Mouse (Mus musculus) thymus, adult 2 months (tissue): ENCODE data around the gene Rgs6. TPM values are rescaled to one million over a fixed set of nuclear protein-coding genes. Genes with fewer than 3 reads are reported as not detected.

Experiments used
- DNase-seq: peaks from one replicate; pipeline ENCODE4 v3.0.0; 2021
- H3K27ac ChIP-seq: fragments of 200-500 bp; 2 replicates; pipeline ENCODE4 v1.5.1; 2012; ENCODE audit warnings: low read length, control low read depth; ENCODE audit not compliant: control insufficient read depth, insufficient read depth
- H3K27me3 ChIP-seq: fragments of 200-500 bp; 2 replicates; pipeline ENCODE4 v1.6.1; 2012; ENCODE audit warnings: mild to moderate bottlenecking, low read length, moderate library complexity, mixed read lengths; ENCODE audit not compliant: control insufficient read depth, insufficient read depth
- H3K36me3 ChIP-seq: fragments of 200-500 bp; 2 replicates; pipeline ENCODE4 v1.6.1; 2012; ENCODE audit warnings: mild to moderate bottlenecking, low read length, moderate library complexity; ENCODE audit not compliant: control insufficient read depth, insufficient read depth
- H3K4me1 ChIP-seq: fragments of 200-500 bp; replicated peaks from 2 replicates; pipeline ENCODE4 v1.6.1; 2012; ENCODE audit warnings: low read length; ENCODE audit not compliant: control insufficient read depth, insufficient read depth
- H3K4me3 ChIP-seq: fragments of 200-500 bp; 2 replicates; pipeline ENCODE4 v1.5.1; 2012; ENCODE audit warnings: mild to moderate bottlenecking, low read length, control low read depth, moderate library complexity; ENCODE audit not compliant: control insufficient read depth, insufficient read depth
- CTCF ChIP-seq: fragments of 200-500 bp; IDR thresholded peaks from 2 replicates; pipeline ENCODE4 v1.5.1; 2012; ENCODE audit warnings: mild to moderate bottlenecking, control low read depth, low read length, moderate library complexity, borderline replicate concordance; ENCODE audit not compliant: control insufficient read depth, poor library complexity, insufficient read depth; ENCODE audit errors: extremely low read depth
- POLR2A ChIP-seq: fragments of 200-500 bp; IDR thresholded peaks from 2 replicates; pipeline ENCODE4 v1.6.1; 2012; ENCODE audit warnings: mild to moderate bottlenecking, low read length, control low read depth, moderate library complexity; ENCODE audit not compliant: control insufficient read depth, poor library complexity, insufficient read depth; ENCODE audit errors: extremely low read depth
- WGBS: fragments of 180-500 bp; shearing (Covaris S2); methylation state at CpG from one replicate; pipeline ENCODE4 v1.1.7; 2018; 5-methylcytosine and 5-hydroxymethylcytosine counted together
- polyA plus RNA-seq: library from polyadenylated mRNA; depleted of rRNA; stranded (reverse); fragments of >200 nt; gene quantifications from 2 replicates; pipeline ENCODE4 v1.2.3, GENCODE M21; 2012

Rgs6 gene
- polyA plus RNA-seq, 1 experiment: 0.46 TPM

GRCm38 (mm10) chr12:83043980-83044620 lies 456.0 kb downstream of the Rgs6 start:
- TF ChIP-seq POLR2A: no peak
- TF ChIP-seq CTCF: no peak
- no peaks in the 10 kb centered on the region for H3K27me3 ChIP-seq
- WGBS: 93% methylated on average over 6 of the region's 6 CpGs
- H3K4me3 ChIP-seq: no peak overlapping the region
- no peak overlapping the region for H3K27ac ChIP-seq
- H3K36me3 ChIP-seq: no peaks in the 10 kb centered on the region
- H3K4me1 ChIP-seq: no peaks in the 10 kb centered on the region
- DNase-seq: no peak

DNA sequence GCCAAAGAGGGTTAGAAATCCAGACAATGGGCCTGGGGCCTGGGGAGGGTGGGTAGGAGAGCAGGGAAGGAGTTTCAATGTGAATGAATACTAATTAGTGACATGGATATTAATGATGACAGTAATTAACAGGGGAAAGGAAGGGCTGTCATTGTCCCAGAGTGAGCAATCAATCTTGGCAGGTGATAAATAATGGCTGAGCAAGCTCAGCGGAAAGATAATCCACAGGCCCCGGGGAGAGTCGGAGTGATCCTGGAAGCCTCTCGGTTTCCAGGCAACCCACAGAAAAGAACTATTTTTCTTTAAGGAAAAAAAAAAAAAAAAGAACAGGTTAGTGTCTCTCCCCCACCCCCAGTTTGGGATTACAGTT lies 456.5 kb downstream of the Rgs6 start:
- TF ChIP-seq POLR2A (no peak), CTCF (no peak)
- no peak overlapping the region for H3K27ac ChIP-seq
- H3K4me1 ChIP-seq: no peaks in the 10 kb centered on the region
- no peak for DNase-seq
- H3K4me3 ChIP-seq: no peak overlapping the region
- H3K27me3 ChIP-seq: no peaks in the 10 kb centered on the region
- H3K36me3 ChIP-seq: no peaks in the 10 kb centered on the region
- WGBS: 86% methylated on average over 4 of the region's 4 CpGs

- 86% methylated on average over 12 of the region's 12 CpGs for WGBS
- H3K27me3 ChIP-seq: no peaks in the 10 kb centered on the region
- TF ChIP-seq CTCF (no peak), POLR2A (no peak)
These were observed 457.0 kb downstream of the Rgs6 start for GRCm38 (mm10) chr12:83045001-83045531.

GRCm38 (mm10) chr12:83046734-83047133 lies 458.6 kb downstream of the Rgs6 start:
- Histone ChIP-seq H3K27me3 (no peaks in the 10 kb centered on the region), H3K36me3 (no peaks in the 10 kb centered on the region), H3K4me1 (no peaks in the 10 kb centered on the region), H3K27ac (no peak overlapping the region), H3K4me3 (no peak overlapping the region)
- no peak for TF ChIP-seq POLR2A
- TF ChIP-seq CTCF: no peak
- WGBS: 97% methylated on average over 9 of the region's 9 CpGs
- DNase-seq: no peak

More at GRCm38 (mm10) chr12:83045001-83045531, 457.0 kb downstream of the Rgs6 start:
- Histone ChIP-seq H3K4me1 (no peaks in the 10 kb centered on the region), H3K36me3 (no peaks in the 10 kb centered on the region), H3K27ac (no peak overlapping the region), H3K4me3 (no peak overlapping the region)
- DNase-seq: no peak

- no peak for TF ChIP-seq POLR2A
- no peak for TF ChIP-seq CTCF
- no peaks in the 10 kb centered on the region for H3K27me3 ChIP-seq
These were observed 459.6 kb downstream of the Rgs6 start for GRCm38 (mm10) chr12:83047710-83048109.

GRCm38 (mm10) chr12:83050514-83050913 lies 462.4 kb downstream of the Rgs6 start:
- H3K27ac ChIP-seq: no peak overlapping the region
- TF ChIP-seq POLR2A (no peak), CTCF (no peak)
- no peak overlapping the region for H3K4me3 ChIP-seq
- H3K36me3 ChIP-seq: no peaks in the 10 kb centered on the region
- DNase-seq: no peak
- no peaks in the 10 kb centered on the region for H3K4me1 ChIP-seq
- WGBS: 80% methylated on average over 8 of the region's 8 CpGs
- no peaks in the 10 kb centered on the region for H3K27me3 ChIP-seq

More at GRCm38 (mm10) chr12:83047710-83048109, 459.6 kb downstream of the Rgs6 start:
- 74% methylated on average over 7 of the region's 7 CpGs for WGBS
- H3K27ac ChIP-seq: no peak overlapping the region
- no peaks in the 10 kb centered on the region for H3K36me3 ChIP-seq
- H3K4me3 ChIP-seq: no peak overlapping the region
- no peaks in the 10 kb centered on the region for H3K4me1 ChIP-seq
- DNase-seq: no peak
